Mouse (Mus musculus) layer of hippocampus, postnatal 25 days (tissue): ENCODE results near the gene Myl6b. TPM values are rescaled to one million over a fixed set of nuclear protein-coding genes. Genes with fewer than 3 reads are reported as not detected.

Experiments
- DNase-seq, 2 experiments: peaks; one replicate each; pipeline ENCODE4 v3.0.0; 2022; ENCODE audit warnings: mixed read lengths in 2 of 2, low spot score in 1 of 2; ENCODE audit errors: extremely low spot score in 1 of 2
- total RNA-seq, 2 experiments: library from RNA; stranded (reverse); gene quantifications; 2 replicates each; pipeline ENCODE4 v1.2.3; 2021

Myl6b gene
- 10 to 100 TPM; 17.4 to 18.9 TPM for total RNA-seq

DNA sequence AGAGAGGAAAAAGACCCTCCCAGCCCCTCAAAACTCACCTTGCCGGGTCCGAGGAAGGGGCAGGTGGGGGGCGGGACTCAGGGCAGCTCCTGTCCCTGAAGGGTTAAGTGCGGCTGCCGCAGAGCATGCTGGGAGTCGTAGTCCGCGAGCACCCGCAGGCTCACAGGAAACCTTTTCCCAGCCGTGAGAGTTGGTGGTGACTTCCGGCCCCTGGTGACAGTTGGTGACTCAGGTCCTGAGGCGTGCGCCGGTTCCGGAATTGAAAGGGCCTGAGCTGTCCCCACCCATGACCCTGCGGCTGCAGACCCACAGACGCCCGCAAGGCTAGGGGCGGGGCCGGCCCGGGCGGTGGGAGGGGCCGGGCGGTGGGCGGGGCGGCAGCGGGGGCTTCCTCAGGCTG lies at the start of gene Myl6b:
Myl6b (minus strand) TSS at position 96 of the 400 bp plus-strand sequence.
- peak; percentile 88 for DNase-seq

DNA sequence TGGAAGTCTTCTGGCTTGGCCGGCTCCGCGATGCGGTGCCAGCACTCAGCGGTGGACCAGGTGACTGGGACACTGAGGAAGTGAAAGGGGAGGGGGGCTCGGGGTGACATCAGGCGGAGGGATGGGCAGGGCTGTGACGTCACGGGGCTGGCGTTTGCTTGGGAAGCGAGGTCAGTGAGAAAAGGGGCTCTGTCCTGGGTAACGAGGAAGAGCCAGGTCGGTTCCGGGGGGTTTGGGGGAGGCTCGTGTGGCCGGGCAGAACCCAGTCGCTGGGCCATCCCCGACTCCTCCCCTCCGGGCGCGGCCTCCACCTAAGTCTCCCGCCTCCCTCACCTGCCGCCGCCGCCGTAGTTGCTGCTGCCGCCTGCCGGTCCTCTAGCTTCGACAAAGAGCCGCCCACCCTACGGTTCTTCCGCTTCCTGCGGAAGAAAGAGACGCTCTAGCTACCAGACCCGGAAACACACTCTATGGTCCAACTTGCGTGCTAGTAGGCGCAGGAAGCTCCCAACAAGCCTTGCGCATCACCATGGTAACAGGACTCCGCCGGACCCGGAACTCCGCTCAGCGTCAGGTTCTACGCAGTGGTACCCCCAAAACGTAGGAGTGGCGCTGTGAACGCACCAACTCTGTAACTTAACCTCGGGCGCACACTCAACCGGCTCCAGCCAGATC lies 49.0 kb upstream of the Myl6b start, which contains the start of gene Zc3h10:
Zc3h10 (minus strand) TSS at position 414 of the 672 bp plus-strand sequence.
- DNase-seq: peak; percentile 80 to 87

DNA sequence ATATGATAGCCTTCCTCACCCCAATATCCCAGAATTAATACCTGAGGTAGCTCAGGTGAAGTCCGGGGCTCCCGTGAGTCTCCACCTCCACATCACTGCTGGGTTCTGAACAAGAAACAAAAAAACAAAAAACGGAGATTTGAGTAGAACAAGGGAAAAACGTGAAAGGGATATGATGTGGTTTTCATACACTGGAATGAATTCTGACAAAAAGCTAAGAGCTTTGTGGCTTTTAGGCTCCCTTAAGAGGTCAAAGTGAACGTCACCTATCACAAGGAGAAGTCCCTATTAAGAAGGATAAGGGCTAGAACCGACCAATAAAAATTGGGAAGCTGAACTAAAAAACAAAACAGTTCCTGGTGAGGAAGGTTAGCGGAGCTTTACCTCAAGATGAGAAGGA lies 48.3 kb upstream of the Myl6b start:
- no peak for DNase-seq

DNA sequence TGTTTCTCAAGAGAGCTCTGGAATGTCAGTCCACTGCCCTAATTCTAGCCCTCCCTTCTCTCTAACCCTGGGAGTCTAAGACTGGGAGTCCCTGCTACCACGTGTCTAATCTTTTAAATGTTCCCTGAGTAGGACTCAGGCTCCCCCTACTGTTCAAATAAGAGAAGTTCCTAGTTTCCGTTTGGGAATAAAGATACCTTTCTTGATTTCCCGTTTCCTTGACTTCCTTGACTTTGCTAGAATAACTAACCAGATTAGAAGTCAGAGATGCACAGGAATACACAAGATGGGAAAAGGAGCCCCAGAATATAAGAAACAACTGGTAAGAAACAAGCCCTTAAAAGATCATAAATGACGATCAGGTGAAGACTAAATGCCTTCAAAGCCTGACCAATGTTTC lies 47.9 kb upstream of the Myl6b start:
- DNase-seq: no peak

DNA sequence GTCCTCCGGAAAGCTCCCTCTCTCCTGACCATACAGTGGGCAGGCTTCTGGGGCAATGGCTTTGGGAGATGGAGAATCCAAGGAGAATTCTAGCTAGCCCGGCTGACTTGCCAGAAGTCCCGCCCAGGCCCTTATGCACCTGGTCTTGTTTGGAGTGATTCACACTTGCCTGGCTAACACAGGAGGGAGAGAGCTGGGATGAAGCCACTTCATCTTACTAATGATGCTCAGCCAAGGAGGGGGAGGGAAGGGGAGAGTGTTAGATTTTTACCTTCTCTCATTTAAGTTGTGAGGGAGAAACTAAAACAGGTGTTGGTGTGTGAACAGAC lies 47.0 kb upstream of the Myl6b start:
- DNase-seq: no peak

DNA sequence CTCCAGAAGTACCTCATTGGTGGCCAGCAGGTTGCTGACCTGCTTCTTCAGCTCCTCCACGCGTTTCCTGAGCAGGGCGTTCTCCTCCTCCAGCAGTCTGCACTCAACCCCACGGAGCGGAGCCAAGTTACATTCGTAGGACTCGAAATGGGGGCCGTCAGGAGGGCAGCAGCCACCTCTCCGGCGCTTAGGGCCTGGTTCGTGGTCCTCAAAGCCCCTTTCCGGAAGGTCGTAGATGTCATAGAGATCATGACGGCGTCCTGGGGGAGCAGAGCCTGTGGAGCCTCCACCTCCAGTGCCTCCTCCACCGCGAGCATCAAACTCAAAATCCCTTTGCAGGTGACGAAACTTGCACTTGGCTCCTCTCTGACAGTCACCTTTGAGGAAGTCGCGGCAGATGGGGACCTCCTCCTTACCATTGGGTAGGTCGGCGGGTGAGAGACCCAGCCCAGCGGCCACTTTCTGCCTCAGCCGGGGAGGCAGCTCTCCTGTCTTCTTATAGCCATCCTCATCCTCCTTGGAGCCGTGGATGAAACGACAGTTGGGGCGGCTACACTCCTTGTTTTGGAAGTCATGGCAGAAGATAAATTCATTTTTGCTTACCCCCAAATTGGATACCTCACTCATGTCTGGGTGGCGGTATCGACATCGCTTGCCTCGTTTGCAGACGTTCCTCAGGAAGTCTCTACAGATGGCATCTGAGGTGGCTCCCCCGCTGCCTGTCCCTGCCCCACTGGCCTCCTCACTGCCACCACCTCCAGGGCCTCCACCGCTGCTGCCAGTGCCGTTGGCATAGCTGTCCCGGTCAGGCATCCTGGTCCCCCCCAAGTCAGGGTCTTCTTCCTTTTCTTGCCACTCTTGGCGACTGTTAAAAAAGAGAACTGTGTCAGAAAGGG lies 46.4 kb upstream of the Myl6b start:
- no peak for DNase-seq

DNA sequence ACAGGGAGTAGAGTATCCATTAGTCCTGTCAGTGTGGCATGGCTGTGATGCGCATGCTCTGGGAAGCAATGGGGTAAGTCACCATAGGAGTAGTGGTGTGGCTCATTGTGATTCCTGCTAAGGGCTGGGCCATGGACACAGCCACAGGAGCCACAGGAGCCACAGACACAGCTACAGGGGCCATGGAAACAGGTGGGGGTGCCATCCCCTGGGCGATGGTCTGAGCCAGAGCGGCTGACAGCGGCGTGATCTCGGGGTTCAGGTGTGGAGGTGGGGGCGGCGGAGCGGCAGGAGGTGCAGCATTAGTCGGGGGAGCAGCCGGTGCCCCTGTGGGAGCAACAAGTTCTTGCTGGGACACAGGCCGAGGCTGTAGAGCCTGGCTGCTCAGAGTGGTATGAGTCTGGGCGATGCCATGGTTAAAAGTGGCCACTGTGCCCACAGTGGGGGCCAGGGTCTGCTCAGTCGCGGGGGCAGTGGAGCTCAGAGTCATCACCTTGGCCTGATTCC lies 45.7 kb upstream of the Myl6b start:
- DNase-seq: no peak

DNA sequence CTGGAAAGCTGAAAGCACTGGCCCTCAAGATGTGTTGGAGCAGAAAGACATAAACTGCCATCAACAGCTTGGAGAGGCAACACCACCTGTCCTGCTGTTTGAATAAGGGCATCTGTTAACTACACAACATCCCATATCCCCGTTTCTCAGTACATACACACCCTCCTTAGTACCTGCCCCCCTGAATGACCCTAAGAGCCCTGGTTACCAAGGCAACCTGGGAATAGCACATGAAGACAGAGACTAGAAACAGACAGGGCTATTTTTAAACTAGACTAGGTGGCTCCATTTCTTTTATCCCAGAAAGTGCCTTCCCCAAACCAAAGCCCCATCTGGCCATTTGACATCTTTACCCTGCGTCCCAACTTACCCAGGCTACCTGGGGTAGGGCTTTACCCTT lies 44.6 kb upstream of the Myl6b start:
- DNase-seq: no peak

DNA sequence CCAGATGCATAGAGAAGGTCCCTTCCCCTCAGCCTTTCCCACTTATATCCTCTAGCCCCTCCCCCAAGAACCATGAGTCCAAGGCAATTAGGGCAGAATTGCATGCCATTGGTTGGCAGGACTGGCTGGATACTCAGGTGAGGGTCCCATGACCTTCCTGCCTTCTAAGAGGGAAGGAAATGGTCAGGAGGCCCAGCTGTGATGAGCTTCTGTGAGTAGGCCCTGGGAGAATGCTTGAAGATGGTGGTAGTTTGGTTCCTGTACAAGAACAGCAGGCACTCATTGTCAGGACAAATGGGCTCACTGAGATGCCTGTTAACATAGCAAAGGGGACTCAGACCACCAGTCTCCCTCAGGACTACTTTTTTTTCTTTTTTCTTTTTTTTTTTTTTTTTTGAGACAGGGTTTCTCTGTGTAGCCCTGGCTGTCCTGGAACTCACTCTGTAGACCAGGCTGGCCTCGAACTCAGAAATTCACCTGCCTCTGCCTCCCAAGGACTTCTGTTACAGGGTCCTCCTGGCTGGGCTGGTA lies 39.9 kb upstream of the Myl6b start:
- no peak for DNase-seq

DNA sequence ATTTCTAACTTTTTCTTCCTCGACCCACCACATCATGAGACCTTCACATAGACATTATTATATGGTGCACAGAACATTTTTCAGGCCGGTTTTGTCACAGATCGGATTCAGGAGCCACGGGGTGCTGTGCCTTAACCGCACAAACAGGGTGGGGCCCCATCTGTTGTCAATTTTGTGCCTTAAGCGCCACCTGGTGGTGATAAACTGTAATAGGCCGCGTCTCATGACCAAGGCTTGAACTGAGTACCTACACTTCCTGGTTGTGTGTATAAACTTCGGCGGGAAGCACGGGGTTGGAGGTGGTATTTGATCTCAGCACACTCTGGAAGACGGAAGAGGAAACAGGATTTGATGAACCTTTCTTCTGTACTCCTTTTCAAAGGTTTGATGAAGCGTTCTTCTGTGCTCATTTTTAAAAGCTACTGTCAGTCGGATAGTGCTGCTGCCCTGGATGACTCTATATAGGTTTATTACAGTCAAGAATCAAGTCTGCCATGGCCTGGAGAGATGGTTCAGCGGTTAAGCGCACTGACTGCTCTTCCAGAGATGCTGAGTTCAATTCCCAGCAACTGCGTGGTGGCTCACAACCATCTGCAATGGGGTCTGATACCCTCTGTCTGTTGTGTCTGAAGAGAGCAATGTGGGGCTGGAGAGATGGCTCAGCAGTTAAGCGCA lies 37.9 kb upstream of the Myl6b start:
- DNase-seq: peak; percentile 69 to 83

DNA sequence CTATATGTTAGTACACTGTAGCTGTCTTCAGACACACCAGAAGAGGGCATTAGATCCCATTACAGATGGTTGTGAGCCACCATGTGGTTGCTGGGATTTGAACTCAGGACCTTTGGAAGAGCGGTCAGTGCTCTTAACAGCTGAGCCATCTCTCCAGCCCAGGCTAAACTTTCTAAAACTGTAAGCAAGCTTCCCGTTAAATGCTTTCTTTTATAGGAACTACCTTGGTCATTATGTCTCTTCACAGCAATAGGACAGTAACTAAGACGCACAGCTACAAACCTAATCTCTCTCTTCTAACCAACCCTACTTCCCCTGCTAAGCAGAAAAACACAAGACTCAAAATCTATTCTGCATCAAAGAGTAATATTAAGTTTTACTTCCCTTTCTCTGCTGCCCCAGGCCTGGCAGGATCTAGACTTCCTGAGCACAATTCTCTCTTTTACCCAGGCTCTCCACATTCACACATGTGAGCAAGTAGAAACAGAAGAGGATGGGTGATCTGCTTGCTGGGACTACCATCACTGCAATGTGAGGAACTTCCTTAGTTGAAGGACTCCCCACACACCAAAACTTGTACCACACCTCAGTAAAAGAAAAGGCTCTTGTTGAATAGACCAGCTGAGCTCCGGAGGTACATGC lies 37.3 kb upstream of the Myl6b start:
- no peak for DNase-seq

DNA sequence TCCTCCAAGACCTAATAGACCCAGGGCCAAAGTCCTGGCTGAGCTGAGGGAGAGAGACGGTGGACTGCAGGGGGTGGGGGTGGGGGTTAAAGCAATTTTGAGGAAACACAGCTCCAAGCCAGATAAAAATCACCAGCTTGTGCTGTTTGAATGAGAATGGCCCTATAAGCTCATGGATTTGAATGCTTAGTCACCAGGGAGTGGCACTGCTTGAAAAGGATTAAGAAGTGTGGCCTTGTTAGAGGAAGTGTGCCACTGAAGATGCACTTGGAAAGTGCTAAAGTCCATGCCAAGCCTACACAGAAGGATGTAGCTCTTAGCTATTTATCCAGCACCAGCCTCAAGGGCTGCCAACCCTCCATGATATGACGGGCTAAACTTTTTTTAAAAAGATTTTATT lies 36.7 kb upstream of the Myl6b start:
- DNase-seq: no peak

DNA sequence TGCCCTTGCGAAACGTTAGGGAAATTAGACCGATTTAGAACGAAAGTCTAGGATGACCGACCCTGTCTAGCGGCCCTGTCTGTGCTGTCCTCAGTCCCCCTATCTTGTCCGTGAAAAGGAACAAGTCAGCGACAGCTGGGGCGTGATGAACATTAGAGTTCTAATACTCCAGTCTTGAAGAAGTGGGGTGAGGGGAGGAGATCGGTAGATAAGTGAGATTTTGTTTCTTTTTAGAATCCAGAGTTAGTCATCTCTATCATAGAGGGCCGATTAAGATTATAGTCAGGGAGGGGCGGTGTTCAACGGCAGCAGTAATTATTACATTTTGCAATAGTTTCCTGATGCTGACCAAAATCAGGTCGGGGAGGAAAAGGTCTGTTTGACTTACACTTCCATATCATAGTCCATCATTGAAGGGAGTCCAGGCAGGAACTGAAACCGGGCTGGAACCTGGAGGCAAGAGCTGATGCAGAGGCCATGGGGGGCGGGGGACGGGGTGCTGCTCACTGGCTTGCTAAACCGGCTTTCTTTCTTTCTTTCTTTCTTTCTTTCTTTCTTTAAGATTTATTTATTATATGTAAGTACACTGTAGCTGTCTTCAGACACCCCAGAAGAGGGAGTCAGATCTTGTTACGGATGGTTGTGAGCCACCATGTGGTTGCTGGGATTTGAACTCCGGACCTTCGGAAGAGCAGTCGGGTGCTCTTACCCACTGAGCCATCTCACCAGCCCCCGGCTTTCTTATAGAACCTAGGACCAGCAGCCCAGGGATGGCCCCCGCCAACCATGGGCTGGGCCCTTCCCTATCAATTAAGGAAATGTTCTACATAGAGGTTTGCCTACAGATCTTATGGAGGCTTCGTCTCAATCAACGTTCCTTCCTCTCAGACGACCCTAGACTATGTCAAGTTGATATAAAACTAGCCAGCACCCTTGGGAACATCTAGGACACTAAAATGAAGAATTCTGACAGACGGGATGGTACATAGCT lies 28.2 kb upstream of the Myl6b start:
- no peak for DNase-seq

DNA sequence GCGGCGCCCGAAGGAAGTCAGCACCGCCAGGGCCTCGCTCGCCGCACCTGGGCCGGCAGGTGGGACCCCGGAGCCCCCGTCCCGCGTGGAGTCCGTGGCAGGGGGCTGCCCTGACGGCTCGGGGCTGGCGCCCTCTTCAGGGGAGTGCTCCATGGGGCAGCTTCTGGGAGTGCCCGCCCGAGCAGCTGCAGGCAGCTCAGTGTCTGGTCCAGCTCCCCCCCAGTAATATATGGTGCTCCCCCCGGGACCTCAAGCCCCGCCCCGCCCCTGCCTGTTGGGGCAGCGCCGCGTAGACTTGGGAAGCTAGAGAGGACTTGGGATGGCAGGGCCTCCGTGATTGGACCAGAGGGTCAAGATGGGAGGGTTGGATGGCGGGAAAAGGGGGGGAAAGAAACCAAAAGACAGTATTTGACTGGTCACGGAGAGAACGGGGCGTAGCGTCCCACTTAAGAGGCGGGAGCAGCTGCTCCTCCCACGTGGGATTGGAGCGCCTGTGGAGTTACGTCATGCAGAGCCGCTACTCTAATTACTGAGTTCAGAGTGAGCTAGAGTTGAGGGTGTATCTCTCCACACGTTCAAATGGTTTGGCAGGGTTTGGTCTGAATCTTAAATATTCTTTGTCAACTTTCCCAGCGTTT lies 27.3 kb upstream of the Myl6b start, which contains the start of gene Esyt1:
Esyt1 (minus strand) TSS at position 201 of the 638 bp plus-strand sequence.
- peak; percentile 52 to 58 for DNase-seq

DNA sequence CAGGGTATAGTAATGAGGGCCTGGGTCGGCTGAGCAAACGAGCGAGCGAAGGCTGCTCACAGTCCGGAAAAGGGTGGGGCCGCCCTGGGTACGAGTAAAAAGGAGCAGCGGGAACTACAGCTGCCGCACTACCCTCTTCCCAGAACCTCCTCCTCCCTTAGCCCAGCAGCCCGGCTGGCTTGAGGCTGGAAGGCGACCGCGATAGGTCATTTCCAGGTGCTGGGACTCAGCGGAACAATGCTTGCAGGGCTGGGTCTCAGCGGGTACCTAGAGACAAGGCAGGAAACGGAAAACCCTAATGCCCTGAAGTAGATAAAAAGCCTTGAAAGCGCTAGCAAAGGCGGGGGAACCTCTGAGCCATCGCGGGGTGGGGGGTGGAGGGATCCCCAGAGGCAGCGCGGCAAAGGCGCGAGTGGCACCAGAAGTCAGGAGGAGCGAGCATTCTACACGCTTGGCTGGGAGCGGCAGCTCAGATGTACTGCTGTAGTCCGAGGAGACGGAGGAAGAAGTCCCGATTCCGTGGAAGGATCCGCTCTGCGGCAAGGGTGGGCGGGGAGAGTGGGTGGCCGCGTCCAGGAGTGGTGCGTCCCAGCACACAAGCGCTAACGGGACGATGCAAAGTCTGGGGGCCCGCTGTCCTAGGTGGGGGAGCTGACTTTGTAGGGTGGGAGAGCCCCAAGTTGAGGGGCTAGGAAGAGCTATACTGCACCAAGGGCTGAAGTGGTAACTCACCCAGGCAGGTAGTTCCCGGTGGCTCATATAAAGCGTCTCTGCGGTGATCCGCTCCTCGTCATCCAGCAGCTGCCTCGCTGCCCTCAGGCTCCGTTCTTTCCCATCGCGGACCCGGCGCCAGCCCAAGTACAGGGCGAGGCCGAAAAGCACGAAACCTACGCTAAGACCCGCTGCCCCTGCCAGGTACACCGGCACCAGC lies 26.5 kb upstream of the Myl6b start:
- no peak for DNase-seq

DNA sequence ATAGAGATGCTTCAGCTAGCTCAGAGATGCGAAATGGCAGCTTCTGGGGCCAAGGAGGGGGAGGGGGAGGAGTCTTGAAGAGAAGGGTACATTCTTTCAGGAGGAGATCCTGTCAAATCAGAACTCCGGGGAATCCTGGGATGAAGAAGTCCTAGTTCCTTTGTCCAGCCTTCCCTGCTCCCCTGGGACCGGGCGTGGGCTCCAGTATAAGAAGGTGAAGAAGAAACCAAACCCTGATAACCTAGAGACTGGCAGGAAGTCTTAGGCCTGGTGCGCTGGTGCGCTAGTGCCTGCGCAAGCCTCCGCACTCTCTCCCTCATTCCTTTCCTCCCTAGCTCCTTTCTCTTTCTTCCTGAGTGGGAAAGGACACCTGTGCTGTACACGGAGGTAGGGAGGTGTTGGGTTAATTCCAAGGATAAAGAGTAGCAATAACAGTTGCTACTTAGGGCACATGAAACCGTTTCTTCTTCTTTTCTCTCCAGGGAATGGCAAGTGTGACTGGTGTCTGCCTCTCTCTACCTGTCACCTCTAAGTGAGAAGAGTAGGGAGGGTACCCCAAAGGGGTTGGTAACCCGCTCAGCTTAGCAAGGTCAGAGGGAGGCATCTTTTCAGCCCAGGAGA lies 25.7 kb upstream of the Myl6b start:
- DNase-seq: no peak

DNA sequence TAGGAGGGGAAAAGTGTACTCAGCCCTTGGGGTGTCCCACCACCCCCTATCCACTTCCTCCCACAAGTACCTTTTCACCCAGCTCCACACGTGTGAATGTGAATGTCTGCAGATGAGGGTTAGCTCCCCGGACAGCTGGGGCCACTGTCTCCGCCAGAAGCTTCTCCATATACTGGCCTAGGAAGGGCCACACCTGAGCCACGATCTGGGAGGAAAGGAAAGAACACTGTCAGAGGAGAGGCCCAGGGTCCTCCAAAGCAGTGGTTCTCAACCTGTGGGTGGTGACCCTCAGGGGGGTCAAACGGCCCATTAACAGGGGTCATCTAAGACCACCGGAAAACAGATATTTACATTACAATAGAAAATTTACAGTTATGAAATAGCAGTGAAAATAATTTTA lies 23.9 kb upstream of the Myl6b start:
- DNase-seq: no peak
